Mouse (Mus musculus): ENCODE results near the gene Ank. TPM values are rescaled to one million over a fixed set of nuclear protein-coding genes. Genes with fewer than 3 reads are reported as not detected.

The Ank gene
- polyA plus RNA-seq, 1 experiment from 2014 or later: 13.2 TPM

GRCm38 (mm10) chr15:27491425-27492070 lies 25.1 kb downstream of the Ank start:
- Histone ChIP-seq H3K4me3 (no peak overlapping the region), H3K36me3 (replicated peaks) (no peaks in the 10 kb centered on the region), H3K9me3 (no peaks in the 10 kb centered on the region), H3K27me3 (replicated peaks) (no peaks in the 10 kb centered on the region), H3K9ac (no peak overlapping the region), H3K4me2 (no peak overlapping the region), H3K4me1 (peaks cover 36% of the 10 kb centered on the region), H3K27ac (no peak overlapping the region)
- ATAC-seq (replicated peaks): no peak
- WGBS: 94% methylated on average over 8 of the region's 8 CpGs

- no peak for ATAC-seq (replicated peaks)
- H3K36me3 ChIP-seq (replicated peaks): no peaks in the 10 kb centered on the region
- WGBS: 95% methylated on average over 10 of the region's 10 CpGs
- H3K9me3 ChIP-seq: no peaks in the 10 kb centered on the region
- H3K27ac ChIP-seq: no peak overlapping the region
- H3K27me3 ChIP-seq (replicated peaks): no peaks in the 10 kb centered on the region
- H3K4me2 ChIP-seq: no peak overlapping the region
- no peak overlapping the region for H3K9ac ChIP-seq
- H3K4me1 ChIP-seq: peaks cover 33% of the 10 kb centered on the region
- no peak overlapping the region for H3K4me3 ChIP-seq
These were observed 25.7 kb downstream of the Ank start for GRCm38 (mm10) chr15:27492156-27492555.

GRCm38 (mm10) chr15:27492734-27493133 lies 26.3 kb downstream of the Ank start:
- 57% methylated on average over 1 of the region's 1 CpGs for WGBS
- Histone ChIP-seq H3K36me3 (replicated peaks) (no peaks in the 10 kb centered on the region), H3K9ac (no peak overlapping the region), H3K4me3 (no peak overlapping the region), H3K27ac (no peak overlapping the region), H3K9me3 (no peaks in the 10 kb centered on the region), H3K4me1 (peaks cover 32% of the 10 kb centered on the region; the same call in 1 of the 2 replicates), H3K27me3 (replicated peaks) (no peaks in the 10 kb centered on the region), H3K4me2 (no peak overlapping the region)
- no peak for ATAC-seq (replicated peaks)

- H3K9ac ChIP-seq: no peak overlapping the region
- peaks cover 26% of the 10 kb centered on the region; the same call in 1 of the 2 replicates for H3K4me1 ChIP-seq
- H3K4me3 ChIP-seq: no peak overlapping the region
- H3K27ac ChIP-seq: no peak overlapping the region
- no peaks in the 10 kb centered on the region for H3K36me3 ChIP-seq (replicated peaks)
- 41% methylated on average over 10 of the region's 10 CpGs for WGBS
- H3K27me3 ChIP-seq (replicated peaks): no peaks in the 10 kb centered on the region
- H3K4me2 ChIP-seq: no peak overlapping the region
- no peak for ATAC-seq (replicated peaks)
- no peaks in the 10 kb centered on the region for H3K9me3 ChIP-seq
These were observed 27.0 kb downstream of the Ank start for GRCm38 (mm10) chr15:27493516-27493915.

- 45% methylated on average over 5 of the region's 5 CpGs for WGBS
- Histone ChIP-seq H3K9ac (no peak overlapping the region), H3K9me3 (no peaks in the 10 kb centered on the region; the same call in 1 of the 2 replicates), H3K27me3 (replicated peaks) (no peaks in the 10 kb centered on the region), H3K36me3 (replicated peaks) (no peaks in the 10 kb centered on the region), H3K27ac (no peak overlapping the region), H3K4me3 (no peak overlapping the region), H3K4me1 (peaks cover 24% of the 10 kb centered on the region; the same call in 1 of the 2 replicates), H3K4me2 (no peak overlapping the region)
- ATAC-seq (replicated peaks): no peak; the same call in 1 of the 2 replicates
These were observed 29.5 kb downstream of the Ank start for GRCm38 (mm10) chr15:27495981-27496401.

- Histone ChIP-seq H3K36me3 (replicated peaks) (no peaks in the 10 kb centered on the region), H3K27ac (no peak overlapping the region), H3K4me3 (no peak overlapping the region), H3K9ac (no peak overlapping the region), H3K4me2 (no peak overlapping the region), H3K27me3 (replicated peaks) (no peaks in the 10 kb centered on the region), H3K9me3 (no peaks in the 10 kb centered on the region; the same call in 1 of the 2 replicates), H3K4me1 (peaks cover 24% of the 10 kb centered on the region; the same call in 1 of the 2 replicates)
- 0 out of 2 replicates have a peak, but pooled peaks have one; percentile 22 for ATAC-seq (replicated peaks)
- 63% methylated on average over 11 of the region's 11 CpGs for WGBS
These were observed 30.3 kb downstream of the Ank start for GRCm38 (mm10) chr15:27496596-27497299.

- ATAC-seq (replicated peaks): no peak
- H3K27ac ChIP-seq: no peak overlapping the region
- H3K4me2 ChIP-seq: no peak overlapping the region
- H3K9me3 ChIP-seq: no peaks in the 10 kb centered on the region; the same call in 1 of the 2 replicates
- H3K36me3 ChIP-seq (replicated peaks): no peaks in the 10 kb centered on the region
- peaks cover 24% of the 10 kb centered on the region; the same call in 1 of the 2 replicates for H3K4me1 ChIP-seq
- no peaks in the 10 kb centered on the region for H3K27me3 ChIP-seq (replicated peaks)
- no peak overlapping the region for H3K9ac ChIP-seq
- H3K4me3 ChIP-seq: no peak overlapping the region
- 50% methylated on average over 7 of the region's 7 CpGs for WGBS
These were observed 31.0 kb downstream of the Ank start for GRCm38 (mm10) chr15:27497300-27497997.

GRCm38 (mm10) chr15:27498078-27498477 lies 31.6 kb downstream of the Ank start:
- no peak for ATAC-seq (replicated peaks)
- 85% methylated on average over 5 of the region's 5 CpGs for WGBS
- H3K4me2 ChIP-seq: no peak overlapping the region
- H3K9me3 ChIP-seq: no peaks in the 10 kb centered on the region; the same call in 1 of the 2 replicates
- H3K9ac ChIP-seq: no peak overlapping the region
- H3K27me3 ChIP-seq (replicated peaks): no peaks in the 10 kb centered on the region
- H3K27ac ChIP-seq: no peak overlapping the region
- H3K4me3 ChIP-seq: no peak overlapping the region
- peaks cover 24% of the 10 kb centered on the region; the same call in 1 of the 2 replicates for H3K4me1 ChIP-seq
- H3K36me3 ChIP-seq (replicated peaks): no peaks in the 10 kb centered on the region

GRCm38 (mm10) chr15:27500390-27500789 lies 33.9 kb downstream of the Ank start:
- no peak overlapping the region for H3K27ac ChIP-seq
- no peaks in the 10 kb centered on the region; the same call in 1 of the 2 replicates for H3K9me3 ChIP-seq
- no peak overlapping the region for H3K4me2 ChIP-seq
- H3K4me3 ChIP-seq: no peak overlapping the region
- no peak overlapping the region for H3K9ac ChIP-seq
- ATAC-seq (replicated peaks): no peak
- 84% methylated on average over 15 of the region's 15 CpGs for WGBS
- no peaks in the 10 kb centered on the region for H3K27me3 ChIP-seq (replicated peaks)
- no peaks in the 10 kb centered on the region for H3K36me3 ChIP-seq (replicated peaks)
- peaks cover 10% of the 10 kb centered on the region; the same call in 1 of the 2 replicates for H3K4me1 ChIP-seq

GRCm38 (mm10) chr15:27502338-27502737 lies 35.9 kb downstream of the Ank start:
- H3K9me3 ChIP-seq: no peaks in the 10 kb centered on the region; the same call in 1 of the 2 replicates
- 87% methylated on average over 13 of the region's 13 CpGs for WGBS
- H3K4me1 ChIP-seq: no peaks in the 10 kb centered on the region; the same call in 1 of the 2 replicates
- no peak for ATAC-seq (replicated peaks)
- no peak overlapping the region for H3K9ac ChIP-seq
- no peak overlapping the region for H3K4me3 ChIP-seq
- H3K27me3 ChIP-seq (replicated peaks): no peaks in the 10 kb centered on the region
- H3K4me2 ChIP-seq: no peak overlapping the region
- H3K36me3 ChIP-seq (replicated peaks): no peaks in the 10 kb centered on the region
- no peak overlapping the region for H3K27ac ChIP-seq

GRCm38 (mm10) chr15:27503221-27503620 lies 36.7 kb downstream of the Ank start:
- ATAC-seq (replicated peaks): no peak

More at GRCm38 (mm10) chr15:27503221-27503620, 36.7 kb downstream of the Ank start:
- Histone ChIP-seq H3K4me3 (no peak overlapping the region), H3K36me3 (replicated peaks) (no peaks in the 10 kb centered on the region), H3K4me2 (no peak overlapping the region), H3K27me3 (replicated peaks) (no peaks in the 10 kb centered on the region), H3K9ac (no peak overlapping the region), H3K9me3 (no peaks in the 10 kb centered on the region; the same call in 1 of the 2 replicates), H3K27ac (no peak overlapping the region), H3K4me1 (no peaks in the 10 kb centered on the region; the same call in 1 of the 2 replicates)
- WGBS: 90% methylated on average over 9 of the region's 9 CpGs
